Mouse (Mus musculus) ES-E14 (cell line): ENCODE measurements at regions not wholly inside any gene's neighbourhood (a gene's known extent, or its start where the extent isn't known, plus 50 kb on each side); places are given as distances from the start of the nearest gene placed in this dataset.

Experiments
- DNase-seq: peaks from one replicate; pipeline ENCODE4 v3.0.0-alpha.2; 2013; ENCODE audit warnings: low read depth, low spot score
- H3K27ac ChIP-seq: 2 replicates; pipeline ENCODE4 v1.5.1; 2012; ENCODE audit warnings: low read depth, mild to moderate bottlenecking, low read length, moderate library complexity, mixed read lengths; ENCODE audit not compliant: poor library complexity, insufficient read depth, severe bottlenecking
- H3K36me3 ChIP-seq: 2 replicates; pipeline ENCODE4 v1.6.1; 2012; ENCODE audit warnings: mild to moderate bottlenecking, low read length, moderate library complexity, mixed read lengths; ENCODE audit not compliant: control insufficient read depth, poor library complexity, insufficient read depth, severe bottlenecking
- H3K4me1 ChIP-seq, 2 experiments: fragments of 150-350 bp in 1 of 2; sonication (generic) in 1 of 2; 2 replicates each; pipeline ENCODE4 v1.6.1; 2012; ENCODE audit warnings: low read length in 2 of 2, mild to moderate bottlenecking in 1 of 2, mixed read lengths in 1 of 2; ENCODE audit not compliant: control insufficient read depth in 2 of 2, insufficient read depth in 2 of 2, poor library complexity in 1 of 2
- H3K4me3 ChIP-seq, 2 experiments: fragments of 150-350 bp in 1 of 2; sonication (generic) in 1 of 2; 2 replicates each; pipeline ENCODE4 v1.5.1; 2012; ENCODE audit warnings: low read length in 2 of 2, low read depth in 1 of 2, mild to moderate bottlenecking in 1 of 2, mixed read lengths in 1 of 2; ENCODE audit not compliant: insufficient read depth in 1 of 2, poor library complexity in 1 of 2, severe bottlenecking in 1 of 2
- H3K9ac ChIP-seq: 2 replicates; pipeline ENCODE4 v1.6.1; 2012; ENCODE audit warnings: low read depth, mild to moderate bottlenecking, low read length, mixed read lengths; ENCODE audit not compliant: poor library complexity, insufficient read depth, severe bottlenecking
- H3K9me3 ChIP-seq: fragments of 150-350 bp; sonication (generic); 2 replicates; pipeline ENCODE4 v1.6.1; 2012; ENCODE audit warnings: low read depth, mild to moderate bottlenecking, low read length; ENCODE audit not compliant: control insufficient read depth, insufficient read depth
- CHD2 ChIP-seq: IDR thresholded peaks from 2 replicates; pipeline ENCODE4 v1.6.1; 2014; ENCODE audit warnings: mild to moderate bottlenecking, low read depth, low read length, inconsistent platforms
- HCFC1 ChIP-seq: IDR thresholded peaks from 2 replicates; pipeline ENCODE4 v1.6.1; 2012; ENCODE audit warnings: low read length, inconsistent platforms, borderline replicate concordance; ENCODE audit not compliant: insufficient read depth
- MAFK ChIP-seq: IDR thresholded peaks from 2 replicates; pipeline ENCODE4 v1.6.1; 2014; ENCODE audit warnings: mild to moderate bottlenecking, low read depth, low read length, inconsistent platforms; ENCODE audit not compliant: insufficient read depth
- ZC3H11A ChIP-seq: IDR thresholded peaks from 2 replicates; pipeline ENCODE4 v1.6.1; 2012; ENCODE audit warnings: low read depth, mild to moderate bottlenecking, inconsistent platforms, low read length, borderline replicate concordance
- ZNF384 ChIP-seq: IDR thresholded peaks from 2 replicates; pipeline ENCODE4 v1.6.1; 2012; ENCODE audit warnings: low read depth, low read length, inconsistent platforms
- in situ Hi-C, 2 experiments: fragments of 600-800 bp; cut with MboI; formaldehyde crosslinking; loops; one replicate each; pipeline ENCODE4 v1.15.1; 2025; ENCODE audit warnings: low sequenced_read_pairs in 2 of 2, inconsistent platforms in 1 of 2; ENCODE audit not compliant: unreplicated experiment in 2 of 2

GRCm38 (mm10) chr19:15571204-15571603 is 375.9 kb downstream of the Psat1 start:
- in situ Hi-C loops: no loop called here
- Histone ChIP-seq H3K9ac (no peak overlapping the region), H3K27ac (no peak overlapping the region), H3K4me3 (no peak overlapping the region), H3K4me1 (no peaks in the 10 kb centered on the region), H3K9me3 (no peaks in the 10 kb centered on the region), H3K36me3 (no peaks in the 10 kb centered on the region)
- TF ChIP-seq MAFK (no peak), CHD2 (no peak)
- no peak for DNase-seq

GRCm38 (mm10) chr19:15561511-15561910 is 385.6 kb downstream of the Psat1 start:
- Histone ChIP-seq H3K27ac (no peak overlapping the region), H3K9ac (no peak overlapping the region), H3K9me3 (no peaks in the 10 kb centered on the region), H3K36me3 (no peaks in the 10 kb centered on the region), H3K4me3 (no peak overlapping the region), H3K4me1 (no peaks in the 10 kb centered on the region)
- DNase-seq: no peak
- TF ChIP-seq ZNF384: no peak
- TF ChIP-seq MAFK: no peak
- no peak for TF ChIP-seq HCFC1
- TF ChIP-seq ZC3H11A: no peak
- TF ChIP-seq CHD2: no peak
- in situ Hi-C loops: no loop called here

GRCm38 (mm10) chr19:15553953-15554352 is 393.2 kb downstream of the Psat1 start:
- Histone ChIP-seq H3K4me1 (no peaks in the 10 kb centered on the region), H3K9ac (no peak overlapping the region), H3K36me3 (no peaks in the 10 kb centered on the region), H3K4me3 (no peak overlapping the region), H3K9me3 (no peaks in the 10 kb centered on the region), H3K27ac (no peak overlapping the region)
- in situ Hi-C loops: no loop called here
- DNase-seq: no peak
- TF ChIP-seq CHD2: no peak
- TF ChIP-seq MAFK: no peak
- TF ChIP-seq HCFC1: no peak
- no peak for TF ChIP-seq ZC3H11A

GRCm38 (mm10) chr19:15517853-15518252 is 429.3 kb downstream of the Psat1 start:
- DNase-seq: no peak

More at GRCm38 (mm10) chr19:15517853-15518252, 429.3 kb downstream of the Psat1 start:
- Histone ChIP-seq H3K4me3 (no peak overlapping the region), H3K27ac (no peak overlapping the region), H3K4me1 (peaks cover 0 to 7% of the 10 kb centered on the region in 2 experiments; a peak in 2 of 4 replicates), H3K9me3 (no peaks in the 10 kb centered on the region), H3K36me3 (no peaks in the 10 kb centered on the region), H3K9ac (no peak overlapping the region)
- TF ChIP-seq ZNF384: no peak
- no peak for TF ChIP-seq CHD2
- no peak for TF ChIP-seq HCFC1
- TF ChIP-seq MAFK: no peak
- TF ChIP-seq ZC3H11A: no peak
- in situ Hi-C loops: no loop called here
